In genomic region chr15:10088691-10089090, GRCm38 (mm10) we compare ENCODE assay signal across 18 mouse cellular contexts.
DNase-seq lines count a peak whose midpoint lies in the region; ATAC-seq lines count a peak whose summit lies in the region.
"Had no signal": no experiment of that assay in that cellular context is flagged by ENCODE, and none has a peak within 500 bp of the region (broad histone marks: within the 10 kb centered on the region; RNA-seq: fewer than 3 reads in every experiment).

No protein-coding gene starts in this region.

- WGBS in heart, embryonic 11.5 days (ENCODE audit: insufficient replicate concordance) = 65% methylated on average over 3 of the region's 3 CpGs

- H3K4me1 ChIP-seq in heart, embryonic 11.5 days (ENCODE audit: control insufficient read depth, insufficient read depth, low read length) = no peaks in the 10 kb centered on the region
- H3K4me1 ChIP-seq: hindbrain, embryonic 10.5 days; liver, embryonic 12.5 days; neural tube, embryonic 12.5 days had no signal

- no peak overlapping the region for H3K27ac ChIP-seq in heart, embryonic 11.5 days (ENCODE audit: low read depth, low read length)
- H3K27ac ChIP-seq: hindbrain, embryonic 10.5 days; liver, embryonic 12.5 days; neural tube, embryonic 12.5 days had no signal

- no peak for ATAC-seq in heart, embryonic 11.5 days (replicated peaks; ENCODE audit: insufficient number of reproducible peaks, low FRiP score, low TSS enrichment)
- ATAC-seq: forebrain, postnatal 0 days; intestine, embryonic 16.5 days; liver, embryonic 12.5 days; lung, postnatal 0 days had no signal

- no peak overlapping the region for H3K9ac ChIP-seq in heart, embryonic 11.5 days (ENCODE audit: low read depth, low read length)
- H3K9ac ChIP-seq: forebrain, postnatal 0 days; liver, embryonic 12.5 days; neural tube, embryonic 12.5 days had no signal

- no peaks in the 10 kb centered on the region for H3K27me3 ChIP-seq in heart, embryonic 11.5 days (ENCODE audit: control insufficient read depth, insufficient read depth, low read length)
- H3K27me3 ChIP-seq: liver, embryonic 12.5 days; megakaryocyte, embryonic 14.5 days; neural tube, embryonic 12.5 days had no signal

- intact Hi-C loops in left cerebral cortex, postnatal 4 days (cut with DNase I) = no loop called here

- no peaks in the 10 kb centered on the region for H3K36me3 ChIP-seq in heart, embryonic 11.5 days (ENCODE audit: control insufficient read depth, insufficient read depth, low read length)
- H3K36me3 ChIP-seq: hindbrain, embryonic 10.5 days; liver, embryonic 12.5 days; neural tube, embryonic 12.5 days had no signal

- no peaks in the 10 kb centered on the region for H3K9me3 ChIP-seq in heart, embryonic 11.5 days (replicated peaks; ENCODE audit: control insufficient read depth, low read length)
- H3K9me3 ChIP-seq: hindbrain, embryonic 10.5 days; liver, embryonic 12.5 days; megakaryocyte, embryonic 14.5 days; neural tube, embryonic 12.5 days had no signal

- H3K4me2 ChIP-seq in heart, embryonic 11.5 days = no peak overlapping the region
- H3K4me2 ChIP-seq: liver, embryonic 12.5 days; neural tube, embryonic 12.5 days had no signal

- no peak overlapping the region for H3K4me3 ChIP-seq in heart, embryonic 11.5 days (ENCODE audit: low read depth, low read length)
- H3K4me3 ChIP-seq: erythroblast, embryonic 14.5 days; hindbrain, embryonic 10.5 days; liver, embryonic 12.5 days; megakaryocyte, embryonic 14.5 days; neural tube, embryonic 12.5 days had no signal

- peak; percentile 10 for DNase-seq in heart, adult 8-10 months (ENCODE audit: low spot score)
- peak; percentile 9 for DNase-seq in urinary bladder, postnatal 14 days (ENCODE audit: low spot score)
- no peak for DNase-seq in urinary bladder, adult 18-20 months (ENCODE audit: low spot score in 2 of 2)
- DNase-seq in gastrocnemius, postnatal 10 days = peak; percentile 13
- DNase-seq in left cerebral cortex, postnatal 4 days = no peak
- no peak for DNase-seq in right cerebral cortex, postnatal 25 days
- DNase-seq: B cell, adult 2 months; cerebellum, adult 9-10 months; forebrain, postnatal 0 days; kidney, postnatal 10 days had no signal

Comparison
In these comparisons a context has a peak if more than half of its experiments do, and no peak if none do; other contexts are left out.
1. DNase-seq: peak in heart, adult 8-10 months (single experiment), urinary bladder, postnatal 14 days (single experiment) and gastrocnemius, postnatal 10 days (single experiment); none in urinary bladder, adult 18-20 months (0 of 2), left cerebral cortex, postnatal 4 days (single experiment) and right cerebral cortex, postnatal 25 days (single experiment).